Mouse (Mus musculus): ENCODE measurements around the gene Rdh7.
"Not testable (repeated sequence)": the region's sequence is repeated elsewhere in the genome, so short reads cannot be mapped to it uniquely, and the experiment has no call there.

Rdh7 gene

GRCm38 (mm10) chr10:127888605-127889004 is at the start of gene Rdh7:
Gene Rdh7 (minus strand): TSS chr10:127888817.
- DNase-seq (ENCODE audit: low spot score in 2 of 2) = no peak

DNA sequence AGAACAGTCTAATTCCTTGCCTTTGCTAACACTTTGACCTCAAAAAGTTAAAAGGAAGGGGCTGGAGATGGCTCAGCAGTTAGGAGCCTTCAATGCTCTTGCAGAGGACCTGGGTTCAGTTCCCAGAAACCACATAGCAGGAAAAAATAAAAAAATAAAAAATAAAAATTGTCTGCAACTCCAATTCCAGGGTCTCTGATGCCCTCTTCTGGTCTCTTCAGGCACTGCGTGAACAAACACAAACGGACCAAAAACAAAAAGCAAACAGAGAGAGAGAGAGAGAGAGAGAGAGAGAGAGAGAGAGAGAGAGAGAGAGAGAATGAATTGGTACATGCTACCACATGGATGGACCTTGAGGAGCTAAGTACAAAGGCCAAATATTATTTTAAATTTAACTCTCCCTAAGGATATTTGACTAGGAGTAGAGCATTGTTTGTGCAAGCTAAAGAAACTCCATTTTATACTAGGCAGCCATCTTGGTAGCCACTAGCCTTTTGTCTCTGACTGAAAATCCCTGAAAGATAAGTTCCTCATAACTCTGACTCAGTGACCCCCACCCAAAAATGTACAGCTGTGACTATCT is 48.9 kb upstream of the Rdh7 start:
- peak; percentile 54 to 74 for DNase-seq (ENCODE audit: low spot score in 2 of 2)

DNA sequence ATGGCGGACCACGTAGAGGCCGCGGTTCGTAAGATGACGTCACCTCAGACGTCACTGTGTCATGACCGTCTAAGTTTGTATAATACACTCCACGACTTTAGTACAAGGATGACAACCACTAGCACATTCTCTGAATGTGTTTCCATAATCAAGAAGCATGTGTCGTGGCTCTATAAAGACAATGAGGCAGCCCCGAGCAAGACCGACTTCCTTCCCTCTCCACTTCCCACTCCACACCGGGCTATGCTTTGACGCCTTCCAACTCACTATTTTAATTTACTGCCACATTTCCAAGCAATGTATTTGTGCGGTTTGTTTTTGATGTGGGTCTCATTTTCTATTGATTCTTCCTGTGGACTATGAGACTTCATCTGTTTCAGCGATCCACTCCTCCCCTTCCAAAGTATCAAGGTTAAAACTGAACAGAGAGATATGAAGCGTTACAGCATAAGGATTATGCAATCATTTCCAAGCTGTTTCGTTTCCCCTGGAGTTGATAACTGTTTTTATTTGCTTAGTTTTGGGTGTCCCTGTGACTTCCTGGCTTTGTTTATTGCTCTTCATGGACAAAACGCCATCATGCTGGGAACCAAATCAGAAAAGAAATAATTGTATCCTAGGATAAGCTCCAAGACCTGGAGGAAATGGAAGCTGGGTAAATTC is 48.3 kb upstream of the Rdh7 start:
- DNase-seq (ENCODE audit: low spot score in 2 of 2) = no peak

GRCm38 (mm10) chr10:127936271-127936670 is 47.7 kb upstream of the Rdh7 start:
- DNase-seq (ENCODE audit: low spot score in 2 of 2) = peak in 1 of 2 experiments; percentile 31

GRCm38 (mm10) chr10:127932290-127932926 is 43.8 kb upstream of the Rdh7 start:
- peak in 1 of 2 experiments; percentile 38 for DNase-seq (ENCODE audit: low spot score in 2 of 2)

DNA sequence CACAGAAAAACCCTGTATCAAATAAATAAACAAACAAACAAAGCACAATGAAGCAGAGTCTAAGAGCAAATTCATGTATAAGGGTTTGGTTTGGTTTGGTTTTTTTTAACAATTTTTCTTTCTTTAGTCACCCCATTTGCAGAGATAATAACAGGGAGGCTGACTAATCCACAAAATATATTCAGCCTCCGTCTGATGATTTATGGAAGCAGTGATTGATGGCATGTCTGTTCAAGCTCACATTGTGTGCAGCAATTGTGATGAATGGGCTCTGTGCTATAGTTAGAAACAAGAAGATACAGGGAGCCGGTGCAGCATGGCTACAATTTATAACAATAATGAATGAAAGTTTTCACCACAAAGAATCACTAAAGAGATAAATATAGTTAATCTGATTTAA is 39.1 kb upstream of the Rdh7 start:
- no peak for DNase-seq (ENCODE audit: low spot score in 2 of 2)

GRCm38 (mm10) chr10:127924597-127925378 is 36.2 kb upstream of the Rdh7 start:
- DNase-seq (ENCODE audit: low spot score in 2 of 2) = peak; percentile 29 to 43

- DNase-seq (ENCODE audit: low spot score in 2 of 2) = no peak
These were observed 34.4 kb upstream of the Rdh7 start for GRCm38 (mm10) chr10:127923024-127923423.

DNA sequence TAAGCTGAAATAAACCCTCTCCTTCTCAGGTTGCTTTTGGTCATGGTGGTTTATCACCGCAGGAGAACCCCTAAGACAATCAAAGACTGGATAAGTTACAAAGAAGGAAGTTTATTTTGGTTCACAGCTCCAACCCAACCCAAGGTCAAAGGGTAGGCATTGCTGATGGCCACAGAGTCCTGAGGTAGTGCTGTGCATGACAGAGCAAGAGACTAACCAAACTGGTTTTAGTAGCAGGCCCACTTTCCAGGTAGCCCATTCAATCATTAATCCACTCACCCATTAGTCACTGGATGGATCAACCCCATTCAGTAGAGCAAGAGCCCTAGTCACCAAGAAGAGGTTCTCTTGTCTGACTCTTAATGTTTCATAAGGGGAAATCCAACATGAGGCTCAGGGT is 33.6 kb upstream of the Rdh7 start:
- no peak for DNase-seq (ENCODE audit: low spot score in 2 of 2)

DNA sequence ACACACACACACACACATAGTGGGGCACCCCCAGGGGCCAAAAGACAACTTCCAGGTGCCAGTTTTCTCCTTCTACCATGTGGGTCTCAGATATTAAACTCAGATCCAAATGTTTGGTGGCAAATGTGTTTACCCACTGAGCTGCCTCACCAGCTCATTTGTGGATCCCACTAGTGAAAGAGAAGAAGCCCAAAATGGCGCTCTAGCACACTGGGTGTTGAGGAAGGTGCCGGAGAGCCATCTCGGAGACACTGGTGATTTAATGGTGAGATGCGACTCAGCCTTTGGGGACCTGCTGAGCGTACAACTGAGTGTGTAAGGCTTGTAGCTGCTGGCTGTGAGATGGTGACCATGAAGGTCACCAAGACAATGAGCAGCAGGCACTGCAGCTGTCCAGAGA is 29.0 kb upstream of the Rdh7 start:
- no peak for DNase-seq (ENCODE audit: low spot score in 2 of 2)

- not testable (repeated sequence) for DNase-seq (ENCODE audit: low spot score in 2 of 2)
These were observed 28.6 kb upstream of the Rdh7 start for GRCm38 (mm10) chr10:127917183-127917582.

DNA sequence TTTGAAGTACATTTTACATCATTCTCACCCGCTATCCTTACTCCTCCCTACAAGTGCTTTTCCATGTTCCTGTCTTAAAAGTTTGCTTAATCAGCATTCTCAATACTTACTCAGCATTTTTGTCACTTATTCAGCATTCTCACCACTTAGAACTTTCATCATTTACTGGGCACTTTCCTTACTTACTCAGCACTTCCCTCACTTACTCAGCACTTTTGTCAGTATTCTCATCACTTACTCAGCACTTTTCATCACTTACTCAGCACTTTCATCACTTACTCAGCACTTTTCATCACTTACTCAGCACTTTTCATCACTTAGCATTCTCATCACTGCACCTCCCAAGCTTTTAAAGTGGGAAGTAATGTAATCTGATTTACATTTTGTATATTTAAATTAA is 27.0 kb upstream of the Rdh7 start:
- DNase-seq (ENCODE audit: low spot score in 2 of 2) = no peak

DNA sequence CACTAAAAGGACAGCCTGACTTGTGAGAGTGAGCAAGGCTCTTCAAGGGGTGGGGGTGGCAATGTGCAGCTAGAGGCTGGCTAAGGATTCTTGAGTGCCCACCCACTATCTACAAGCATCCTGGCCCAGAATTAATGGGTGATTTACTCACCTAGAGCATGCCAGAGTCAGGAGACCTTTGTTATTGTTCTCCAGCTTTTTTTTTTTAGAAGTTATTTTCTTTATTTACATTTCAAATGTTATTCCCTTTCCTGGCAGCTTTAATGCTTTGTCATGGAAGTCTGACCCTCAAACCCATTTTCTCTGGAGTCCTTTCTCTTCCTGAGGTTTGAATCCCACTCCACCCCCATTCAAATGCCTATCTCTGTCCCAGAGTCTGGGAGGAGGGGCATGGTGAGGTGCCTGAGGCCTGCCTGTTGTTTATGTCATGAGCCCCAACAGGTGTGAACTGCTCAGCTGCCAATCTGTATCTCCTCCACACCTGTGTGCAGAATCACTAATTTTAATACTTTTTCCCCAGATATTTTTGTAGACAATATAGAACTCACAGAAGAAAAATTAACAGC is 18.9 kb upstream of the Rdh7 start:
- DNase-seq (ENCODE audit: low spot score in 2 of 2) = no peak

DNA sequence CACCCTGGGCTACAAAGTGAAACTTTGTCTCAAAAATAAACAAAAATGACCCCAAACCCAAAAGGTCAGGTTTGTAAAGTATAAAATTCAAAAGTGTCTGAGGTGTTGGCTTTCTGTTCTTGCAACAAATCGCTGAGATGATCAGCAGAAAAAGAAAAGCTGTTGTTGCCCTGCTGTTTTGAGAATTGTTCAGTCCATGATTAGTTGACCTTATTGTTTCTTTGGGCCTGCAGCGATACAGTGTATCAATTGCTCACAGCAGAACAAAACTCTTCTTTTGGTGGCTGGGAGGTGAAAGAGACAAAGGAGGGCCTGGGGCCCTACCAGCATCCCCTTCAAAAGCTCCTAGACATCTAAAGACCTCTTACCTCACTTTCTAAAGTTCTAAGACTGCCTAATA is 17.5 kb upstream of the Rdh7 start:
- no peak for DNase-seq (ENCODE audit: low spot score in 2 of 2)

DNA sequence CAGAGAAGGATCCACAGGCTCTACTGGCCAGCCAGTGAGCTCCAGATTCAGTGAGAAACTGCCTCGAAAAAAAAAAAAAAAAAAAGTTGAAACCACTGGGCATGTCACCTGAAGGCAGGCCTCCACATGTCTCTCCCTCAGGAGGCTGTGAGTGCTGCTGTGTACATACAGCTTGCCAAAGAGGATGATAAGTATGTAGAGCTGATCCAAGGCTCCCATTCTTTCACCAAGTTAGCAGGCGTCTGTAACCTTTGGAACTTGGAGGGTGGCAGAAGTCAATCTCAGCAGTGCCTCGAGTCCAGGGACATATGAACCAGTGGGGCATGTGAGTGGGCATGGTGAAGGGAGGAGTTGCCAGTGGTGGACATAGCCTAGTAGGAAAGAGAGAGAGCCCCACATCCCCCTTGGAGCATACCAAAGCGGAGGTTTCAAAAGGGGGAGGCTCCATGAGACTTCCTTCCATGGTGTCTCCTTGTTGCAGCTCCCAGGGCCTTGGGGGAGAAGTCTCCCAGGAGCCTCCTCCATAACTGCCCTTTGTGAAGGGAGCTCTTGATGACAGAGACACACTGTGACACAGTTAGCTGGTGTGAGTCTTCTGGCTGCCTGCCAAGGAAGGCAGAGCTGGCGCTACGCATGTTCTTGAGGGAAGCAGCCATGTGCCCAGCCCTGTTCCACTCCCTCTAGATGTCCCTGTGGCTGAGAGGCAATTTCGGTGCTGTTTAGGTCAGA is 16.3 kb upstream of the Rdh7 start:
- DNase-seq (ENCODE audit: low spot score in 2 of 2) = peak; percentile 53 to 62

DNA sequence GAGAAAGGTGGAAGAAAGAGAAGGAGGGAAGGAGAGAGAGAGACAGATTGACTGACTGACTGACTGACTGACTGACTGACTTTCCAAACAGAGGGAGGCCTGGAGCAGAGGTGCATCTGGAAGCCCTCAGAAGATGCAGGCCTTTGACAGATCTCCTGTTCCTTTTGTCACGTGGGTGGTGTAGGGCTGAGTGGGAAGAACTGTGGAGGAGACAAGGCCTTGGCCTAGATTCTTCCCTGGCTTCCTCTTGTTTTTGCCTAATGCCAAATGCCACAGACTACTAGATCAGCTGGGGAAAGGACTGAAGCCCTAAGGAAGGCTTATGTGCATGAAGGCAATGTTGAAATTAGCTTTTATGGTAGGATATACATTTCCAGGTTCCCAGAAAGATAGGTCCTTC is 14.5 kb upstream of the Rdh7 start:
- DNase-seq (ENCODE audit: low spot score in 2 of 2) = no peak

- no peak for DNase-seq (ENCODE audit: low spot score in 2 of 2)
These were observed 13.1 kb upstream of the Rdh7 start for GRCm38 (mm10) chr10:127901751-127902150.

GRCm38 (mm10) chr10:127899783-127900182 is 11.2 kb upstream of the Rdh7 start:
- no peak for DNase-seq (ENCODE audit: low spot score in 2 of 2)

- no peak for DNase-seq (ENCODE audit: low spot score in 2 of 2)
These were observed 9.6 kb upstream of the Rdh7 start, which contains the start of gene Sdr9c7 for GRCm38 (mm10) chr10:127898218-127898617. Gene Sdr9c7 (plus strand): TSS chr10:127898518.

- DNase-seq (ENCODE audit: low spot score in 2 of 2) = no peak
These were observed 8.9 kb upstream of the Rdh7 start for GRCm38 (mm10) chr10:127897506-127897905.

- DNase-seq (ENCODE audit: low spot score in 2 of 2) = no peak
These were observed 8.1 kb upstream of the Rdh7 start for GRCm38 (mm10) chr10:127896705-127897104.

Measured in right cerebral cortex, postnatal 10 days (tissue).